Mouse (Mus musculus): ENCODE data around the gene Zbtb21.
A peak's percentile ranks its signal among the peaks of the same experiment; 100 is the strongest.

DNA sequence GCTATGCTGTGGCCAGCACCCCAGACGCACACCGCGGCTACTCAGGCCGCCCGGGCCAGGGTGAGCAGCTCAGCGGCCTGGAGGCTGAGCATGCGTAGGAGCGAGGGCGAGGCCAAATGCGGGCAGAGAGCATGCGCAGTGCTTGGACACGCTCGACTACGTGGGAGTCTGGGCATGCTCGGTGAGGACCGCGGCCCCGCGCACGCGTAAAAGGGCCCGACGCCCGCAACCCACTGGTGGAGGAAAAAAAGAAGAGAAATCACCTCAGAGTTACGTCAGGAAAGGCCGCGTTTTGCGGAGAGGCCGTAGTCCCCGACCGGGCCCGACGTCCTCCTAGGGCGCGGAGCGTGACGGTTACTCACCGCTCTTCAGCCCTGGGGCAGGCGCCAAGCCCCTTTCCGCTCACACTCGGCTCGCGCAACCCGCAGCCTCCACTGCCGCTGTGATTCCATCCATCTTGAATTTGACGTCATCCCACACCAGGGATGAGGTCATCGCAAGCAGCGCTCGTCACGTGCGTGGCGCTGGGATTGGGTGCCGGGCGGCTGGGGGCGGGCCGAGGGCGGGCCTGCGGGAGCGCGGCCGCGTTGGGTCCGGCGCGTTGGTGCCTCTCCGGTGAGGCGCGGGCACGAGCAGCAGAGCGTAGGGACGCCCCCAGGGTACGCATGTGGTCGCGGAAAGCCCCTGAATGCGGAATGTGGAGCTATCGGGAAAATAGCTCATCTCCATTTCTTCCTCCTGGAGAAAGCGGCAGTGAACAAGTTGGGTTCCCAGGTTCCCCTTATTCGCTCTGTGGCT, at the start of gene Zbtb21, which contains the start of gene C2cd2:
- TF ChIP-seq CTCF (IDR thresholded peaks at IDR 0.05; ENCODE audit: borderline replicate concordance, control insufficient read depth, extremely low read depth, insufficient read depth, low read length, poor library complexity) (peak; percentile 66; the same call in 1 of the 2 replicates), POLR2A (IDR thresholded peaks at IDR 0.05; ENCODE audit: control insufficient read depth, extremely low read depth, insufficient read depth, low read length, poor library complexity) (peak; percentile 83)
